Mouse (Mus musculus): Measurements from ENCODE around the gene Trip6.

Gene Trip6

GRCm38 (mm10) chr5:137338663-137339289 is 24.6 kb upstream of the Trip6 start:
- peak; percentile 40 for DNase-seq (ENCODE audit: low read depth, low spot score)

- peak; percentile 93 for DNase-seq (ENCODE audit: low read depth, low spot score)
These were observed 24.1 kb upstream of the Trip6 start for GRCm38 (mm10) chr5:137338256-137338655.

GRCm38 (mm10) chr5:137337190-137337589 is 23.0 kb upstream of the Trip6 start:
- DNase-seq (ENCODE audit: low read depth, low spot score) = peak; percentile 93

GRCm38 (mm10) chr5:137335066-137335465 is 20.9 kb upstream of the Trip6 start:
- no peak for DNase-seq (ENCODE audit: low read depth, low spot score)

GRCm38 (mm10) chr5:137334317-137334716 is 20.1 kb upstream of the Trip6 start:
- no peak for DNase-seq (ENCODE audit: low read depth, low spot score)

GRCm38 (mm10) chr5:137333512-137334174 is 19.4 kb upstream of the Trip6 start, which contains the start of gene Slc12a9:
Gene Slc12a9 (minus strand): TSS chr5:137333597.
- peak; percentile 96 for DNase-seq (ENCODE audit: low read depth, low spot score)

GRCm38 (mm10) chr5:137332857-137333511 is 18.8 kb upstream of the Trip6 start:
- DNase-seq (ENCODE audit: low read depth, low spot score) = no peak

GRCm38 (mm10) chr5:137330910-137331309 is 16.7 kb upstream of the Trip6 start:
- DNase-seq (ENCODE audit: low read depth, low spot score) = no peak

GRCm38 (mm10) chr5:137320996-137321395 is 6.8 kb upstream of the Trip6 start:
- no peak for DNase-seq (ENCODE audit: low read depth, low spot score)

GRCm38 (mm10) chr5:137318570-137318969 is 4.4 kb upstream of the Trip6 start:
- DNase-seq (ENCODE audit: low read depth, low spot score) = no peak

GRCm38 (mm10) chr5:137317361-137317760 is 3.2 kb upstream of the Trip6 start:
- DNase-seq (ENCODE audit: low read depth, low spot score) = no peak

GRCm38 (mm10) chr5:137315084-137315903 is 1.1 kb upstream of the Trip6 start:
- peak; percentile 76 for DNase-seq (ENCODE audit: low read depth, low spot score)

- DNase-seq (ENCODE audit: low read depth, low spot score) = no peak
These were observed 575 bp downstream of the Trip6 start for GRCm38 (mm10) chr5:137313466-137314192.

- DNase-seq (ENCODE audit: low read depth, low spot score) = peak; percentile 71
These were observed 5.8 kb downstream of the Trip6 start for GRCm38 (mm10) chr5:137308356-137308755.

GRCm38 (mm10) chr5:137307071-137307912 is 6.9 kb downstream of the Trip6 start, which contains the start of gene Srrt:
Gene Srrt (minus strand): TSS chr5:137307674.
- DNase-seq (ENCODE audit: low read depth, low spot score) = peak; percentile 98

- DNase-seq (ENCODE audit: low read depth, low spot score) = no peak
These were observed 7.7 kb downstream of the Trip6 start for GRCm38 (mm10) chr5:137306439-137307005.

GRCm38 (mm10) chr5:137305822-137306221 is 8.4 kb downstream of the Trip6 start:
- peak; percentile 84 for DNase-seq (ENCODE audit: low read depth, low spot score)

- DNase-seq (ENCODE audit: low read depth, low spot score) = no peak
These were observed 9.4 kb downstream of the Trip6 start for GRCm38 (mm10) chr5:137304816-137305215.

GRCm38 (mm10) chr5:137304165-137304564 is 10.0 kb downstream of the Trip6 start:
- DNase-seq (ENCODE audit: low read depth, low spot score) = no peak

GRCm38 (mm10) chr5:137303609-137304008 is 10.6 kb downstream of the Trip6 start:
- DNase-seq (ENCODE audit: low read depth, low spot score) = no peak

Measured in ES-CJ7 (cell line).